Mouse (Mus musculus): Measurements from ENCODE around the gene Nudt21.

The Nudt21 gene

GRCm38 (mm10) chr8:94004139-94004538 lies 32.7 kb downstream of the Nudt21 start:
- no peak for DNase-seq (ENCODE audit: extremely low spot score, low read depth, low spot score)

GRCm38 (mm10) chr8:93998961-93999360 lies 37.9 kb downstream of the Nudt21 start:
- DNase-seq (ENCODE audit: extremely low spot score, low read depth, low spot score), result no peak

- no peak for DNase-seq (ENCODE audit: extremely low spot score, low read depth, low spot score)
Observed at GRCm38 (mm10) chr8:93989739-93990138, 47.1 kb downstream of the Nudt21 start.

GRCm38 (mm10) chr8:93984731-93985130 lies 52.1 kb downstream of the Nudt21 start:
- no peak for DNase-seq (ENCODE audit: extremely low spot score, low read depth, low spot score)

GRCm38 (mm10) chr8:93983827-93984226 lies 53.0 kb downstream of the Nudt21 start:
- DNase-seq (ENCODE audit: extremely low spot score, low read depth, low spot score), result no peak

GRCm38 (mm10) chr8:93981679-93982215 lies 55.1 kb downstream of the Nudt21 start:
- DNase-seq (ENCODE audit: extremely low spot score, low read depth, low spot score), result no peak

- DNase-seq (ENCODE audit: extremely low spot score, low read depth, low spot score), result no peak
Observed at GRCm38 (mm10) chr8:93980141-93980540, 56.7 kb downstream of the Nudt21 start.

- no peak for DNase-seq (ENCODE audit: extremely low spot score, low read depth, low spot score)
Observed at GRCm38 (mm10) chr8:93976446-93977211, 60.2 kb downstream of the Nudt21 start.

- no peak for DNase-seq (ENCODE audit: extremely low spot score, low read depth, low spot score)
Observed at GRCm38 (mm10) chr8:93975358-93975757, 61.5 kb downstream of the Nudt21 start.

- DNase-seq (ENCODE audit: extremely low spot score, low read depth, low spot score), result no peak
Observed at GRCm38 (mm10) chr8:93974602-93975186, 62.1 kb downstream of the Nudt21 start.

- no peak for DNase-seq (ENCODE audit: extremely low spot score, low read depth, low spot score)
Observed at GRCm38 (mm10) chr8:93973831-93974375, 62.9 kb downstream of the Nudt21 start.

GRCm38 (mm10) chr8:93972971-93973734 lies 63.7 kb downstream of the Nudt21 start:
- DNase-seq (ENCODE audit: extremely low spot score, low read depth, low spot score), result no peak

- DNase-seq (ENCODE audit: extremely low spot score, low read depth, low spot score), result no peak
Observed at GRCm38 (mm10) chr8:93972211-93972610, 64.6 kb downstream of the Nudt21 start.

GRCm38 (mm10) chr8:93971451-93971850 lies 65.4 kb downstream of the Nudt21 start:
- no peak for DNase-seq (ENCODE audit: extremely low spot score, low read depth, low spot score)

GRCm38 (mm10) chr8:93969626-93970340 lies 67.0 kb downstream of the Nudt21 start:
- no peak for DNase-seq (ENCODE audit: extremely low spot score, low read depth, low spot score)

- no peak for DNase-seq (ENCODE audit: extremely low spot score, low read depth, low spot score)
Observed at GRCm38 (mm10) chr8:93968293-93968692, 68.5 kb downstream of the Nudt21 start.
